Mouse (Mus musculus) brain, embryonic 14.5 days (tissue): ENCODE measurements around the gene Abcd1. TPM values are rescaled to one million over a fixed set of nuclear protein-coding genes. Genes with fewer than 3 reads are reported as not detected.
"Not testable (repeated sequence)": the region's sequence is repeated elsewhere in the genome, so short reads cannot be mapped to it uniquely, and the experiment has no call there.

Experiments used
- DNase-seq: peaks from one replicate; pipeline ENCODE4 v3.0.0-alpha.2; 2011; ENCODE audit warnings: low read depth
- CTCF ChIP-seq: fragments of 200-500 bp; IDR thresholded peaks from 2 replicates; pipeline ENCODE4 v1.5.1; 2012; ENCODE audit warnings: inconsistent platforms, mild to moderate bottlenecking, moderate library complexity, borderline replicate concordance; ENCODE audit not compliant: insufficient read depth, insufficient read length; ENCODE audit errors: extremely low read depth
- POLR2A ChIP-seq: fragments of 200-500 bp; IDR thresholded peaks from 2 replicates; pipeline ENCODE4 v1.6.1; 2012; ENCODE audit warnings: mild to moderate bottlenecking, inconsistent platforms, borderline replicate concordance; ENCODE audit not compliant: poor library complexity, insufficient read depth, insufficient read length, severe bottlenecking; ENCODE audit errors: extremely low read depth
- polyA plus RNA-seq: library from polyadenylated mRNA; depleted of rRNA; stranded (reverse); fragments of >200 nt; gene quantifications from 2 replicates; pipeline ENCODE4 v1.2.3, GENCODE M21; 2012

The Abcd1 gene
- polyA plus RNA-seq, 1 experiment, result 19.3 TPM

DNA sequence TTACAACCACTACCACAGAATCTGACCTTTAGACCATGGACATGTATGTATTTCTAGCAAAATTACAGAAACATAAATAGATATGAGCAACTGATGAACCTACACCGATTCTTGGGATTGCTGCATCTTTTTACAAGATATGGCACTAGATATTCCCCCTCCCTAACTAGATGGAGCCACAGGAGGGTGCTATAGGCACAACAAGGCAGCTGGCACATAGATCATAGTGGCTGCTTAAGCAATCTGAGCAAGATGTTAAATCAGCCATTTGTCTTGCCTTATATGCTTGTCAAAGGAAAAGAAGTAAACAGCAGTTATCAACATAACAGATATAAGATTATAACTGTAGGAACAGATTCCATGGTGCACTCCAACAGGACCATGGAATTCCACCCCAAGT, 15.9 kb upstream of the Abcd1 start:
- DNase-seq, result peak; percentile 43
- TF ChIP-seq CTCF, result peak; percentile 29; the same call in 1 of the 2 replicates
- TF ChIP-seq POLR2A, result no peak

DNA sequence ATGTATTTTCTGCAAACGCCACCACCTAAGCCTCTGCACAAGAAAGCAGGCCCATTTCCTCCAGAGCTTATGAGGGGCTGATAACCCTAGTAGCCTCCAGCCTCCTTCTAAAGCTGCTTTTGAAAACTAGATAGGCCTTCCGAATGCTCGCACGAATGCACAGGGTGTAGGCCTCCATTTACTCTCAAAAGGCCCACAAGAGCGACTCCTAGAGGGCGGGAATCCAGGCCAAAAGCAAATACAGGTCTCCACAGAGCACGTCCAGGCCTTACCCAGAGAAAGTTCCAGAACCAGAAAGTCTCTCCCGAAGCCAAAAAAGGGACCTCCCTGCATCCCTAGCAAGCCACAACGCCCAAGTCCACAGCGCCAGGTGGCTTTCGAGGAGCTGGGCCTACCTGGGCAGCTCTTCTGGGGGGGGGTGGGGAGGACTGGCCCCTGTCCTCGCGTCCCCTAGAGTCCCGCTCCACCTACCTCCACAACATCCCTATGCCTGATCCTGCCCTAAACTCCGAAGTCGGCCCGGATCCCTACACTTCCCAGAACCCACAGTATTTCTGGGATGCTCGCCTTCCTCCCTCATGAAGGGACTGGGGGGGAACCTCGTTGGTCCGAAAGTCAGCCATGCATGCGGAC, 805 bp upstream of the Abcd1 start:
- TF ChIP-seq CTCF (no peak), POLR2A (no peak)

DNA sequence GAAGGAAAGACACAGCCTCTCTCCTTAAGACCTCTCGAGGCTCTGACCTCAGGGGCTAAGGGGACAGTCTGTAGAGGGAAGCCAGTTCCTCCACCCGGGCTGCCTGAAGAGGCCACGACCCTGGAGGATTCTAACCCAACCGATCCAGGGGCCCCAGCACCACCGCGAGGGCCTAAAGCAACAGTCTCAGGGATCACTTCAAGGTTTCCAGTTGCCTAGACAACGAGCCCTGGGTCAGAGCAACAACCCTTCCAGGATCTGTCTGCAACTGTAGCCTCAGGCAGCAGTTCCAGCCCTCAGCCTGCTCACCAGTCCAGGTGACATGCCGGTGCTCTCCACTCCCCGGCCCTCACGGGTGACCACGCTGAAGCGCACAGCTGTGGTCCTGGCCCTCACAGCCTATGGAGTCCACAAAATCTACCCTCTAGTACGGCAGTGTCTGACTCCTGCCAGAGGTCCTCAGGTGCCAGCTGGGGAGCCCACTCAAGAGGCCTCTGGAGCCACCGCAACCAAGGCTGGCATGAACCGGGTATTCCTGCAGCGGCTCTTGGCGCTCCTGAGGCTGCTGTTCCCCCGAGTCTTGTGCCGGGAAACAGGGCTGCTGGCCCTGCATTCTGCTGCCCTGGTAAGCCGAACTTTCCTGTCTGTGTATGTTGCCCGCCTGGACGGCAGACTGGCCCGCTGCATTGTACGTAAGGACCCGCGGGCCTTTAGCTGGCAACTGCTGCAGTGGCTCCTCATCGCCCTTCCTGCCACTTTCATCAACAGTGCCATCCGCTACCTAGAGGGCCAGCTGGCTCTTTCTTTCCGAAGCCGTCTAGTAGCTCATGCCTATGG, 530 bp downstream of the Abcd1 start:
- DNase-seq, result peak; percentile 20
- no peak for TF ChIP-seq POLR2A
- TF ChIP-seq CTCF, result no peak

More for the DNA sequence above, 805 bp upstream of the Abcd1 start:
- DNase-seq, result peak; percentile 35

DNA sequence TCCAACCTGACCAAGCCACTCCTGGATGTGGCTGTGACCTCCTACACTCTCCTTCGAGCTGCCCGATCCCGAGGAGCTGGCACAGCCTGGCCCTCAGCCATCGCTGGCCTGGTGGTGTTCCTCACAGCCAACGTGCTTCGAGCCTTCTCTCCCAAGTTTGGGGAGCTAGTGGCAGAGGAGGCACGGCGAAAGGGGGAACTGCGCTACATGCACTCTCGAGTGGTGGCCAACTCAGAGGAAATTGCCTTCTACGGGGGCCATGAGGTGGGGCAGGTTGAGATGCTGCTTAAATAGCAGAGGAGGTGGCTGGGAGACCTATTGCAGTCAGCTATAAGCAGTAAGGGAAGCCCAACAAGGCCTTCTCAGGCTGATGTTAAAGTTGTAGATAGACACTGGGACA, 1.3 kb downstream of the Abcd1 start:
- TF ChIP-seq CTCF, result no peak
- no peak for TF ChIP-seq POLR2A
- peak; percentile 0 for DNase-seq

DNA sequence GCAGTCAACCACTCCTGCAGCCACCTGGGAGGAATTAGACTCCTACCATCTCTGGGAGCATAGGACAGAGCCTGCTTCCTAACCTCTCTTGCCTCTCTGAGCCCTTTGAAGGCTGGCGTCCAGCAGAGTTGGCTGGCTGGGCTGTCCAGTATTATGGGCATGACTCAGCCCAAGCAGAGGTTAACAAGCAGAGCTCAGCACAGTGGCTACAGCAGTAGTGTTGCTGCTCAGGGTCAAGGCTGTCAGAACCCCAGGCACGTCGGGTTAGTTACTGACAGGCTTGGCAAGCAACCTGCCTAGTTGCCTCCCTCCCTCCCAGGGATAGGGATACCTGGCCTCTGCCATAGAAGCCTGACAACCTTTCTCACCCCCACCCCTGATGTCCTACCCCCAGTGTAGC, 1.9 kb downstream of the Abcd1 start:
- TF ChIP-seq CTCF, result no peak
- DNase-seq, result peak; percentile 1

DNA sequence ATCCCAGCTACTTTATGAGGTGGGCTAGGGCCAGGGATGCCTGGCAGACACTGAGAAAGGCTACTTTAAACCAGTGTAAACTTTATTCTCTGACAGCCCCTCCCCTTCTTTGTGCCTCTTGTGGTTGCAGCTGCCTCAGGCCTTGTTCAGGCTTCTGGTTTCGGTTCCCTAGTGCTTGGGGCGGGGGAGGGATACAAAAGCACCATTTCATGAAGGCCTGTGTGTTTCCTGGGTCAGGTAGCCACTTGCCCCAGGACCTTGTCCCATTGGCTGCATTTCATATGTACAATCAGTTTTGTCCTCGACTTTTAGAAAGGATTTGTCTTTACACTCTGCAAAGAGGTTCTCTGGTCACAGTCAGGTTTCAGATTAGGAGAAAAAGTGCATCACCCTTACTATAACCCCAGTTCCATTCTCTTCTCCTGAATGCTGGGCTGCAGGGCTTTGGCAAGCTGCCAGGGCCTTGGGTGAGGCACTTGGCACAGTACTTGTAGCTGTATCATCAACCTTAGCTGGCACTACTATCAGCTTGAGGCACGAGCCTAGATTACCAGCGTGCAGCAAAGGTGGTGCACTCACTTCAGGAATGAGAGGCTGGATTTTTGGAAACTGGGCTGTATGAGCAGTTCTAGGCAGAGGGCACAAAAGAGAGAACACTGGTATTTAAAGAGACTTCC, 2.4 kb downstream of the Abcd1 start:
- peak; percentile 32 for DNase-seq
- no peak for TF ChIP-seq POLR2A
- no peak for TF ChIP-seq CTCF

DNA sequence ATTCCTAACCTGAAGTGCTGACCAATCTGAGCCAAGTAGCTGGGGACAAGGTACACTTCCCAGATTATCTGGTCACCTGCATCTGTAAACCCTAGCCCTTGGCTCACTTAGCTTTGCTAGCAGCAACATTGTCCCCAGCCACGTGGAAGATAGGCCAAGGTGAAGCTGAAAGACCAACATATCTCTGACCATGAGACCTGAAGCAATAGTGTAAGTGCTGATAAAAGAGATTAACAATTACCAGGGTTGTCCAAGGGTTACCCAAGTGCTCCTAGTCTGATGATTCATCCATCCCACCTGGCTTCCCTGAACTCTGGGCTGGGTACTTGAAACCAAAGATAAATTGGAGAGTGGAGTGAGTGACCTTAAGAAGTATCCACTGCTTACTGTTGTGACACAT, 14.5 kb downstream of the Abcd1 start:
- TF ChIP-seq CTCF (no peak), POLR2A (no peak)
- DNase-seq, result no peak

DNA sequence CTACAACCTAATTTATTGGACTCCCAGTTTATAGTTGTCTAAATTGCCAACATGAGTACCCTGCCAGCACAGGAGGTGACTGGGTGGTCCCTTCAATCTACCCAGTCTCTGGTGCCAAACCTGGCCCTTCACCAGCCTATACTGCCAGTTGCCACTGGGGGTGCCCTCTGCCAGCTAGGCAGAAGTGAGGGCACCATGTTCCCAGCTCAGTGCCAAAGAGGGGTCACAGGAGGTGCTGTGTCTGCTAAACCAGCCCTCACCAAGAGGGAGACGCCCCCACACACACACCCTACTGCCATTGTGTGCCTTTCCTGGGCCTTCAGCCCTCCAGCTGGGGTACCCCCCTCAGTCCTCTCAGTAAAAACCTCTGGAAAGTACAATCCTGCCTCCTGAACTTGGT, 21.8 kb downstream of the Abcd1 start:
- DNase-seq, result no peak
- TF ChIP-seq POLR2A (no peak), CTCF (no peak)

DNA sequence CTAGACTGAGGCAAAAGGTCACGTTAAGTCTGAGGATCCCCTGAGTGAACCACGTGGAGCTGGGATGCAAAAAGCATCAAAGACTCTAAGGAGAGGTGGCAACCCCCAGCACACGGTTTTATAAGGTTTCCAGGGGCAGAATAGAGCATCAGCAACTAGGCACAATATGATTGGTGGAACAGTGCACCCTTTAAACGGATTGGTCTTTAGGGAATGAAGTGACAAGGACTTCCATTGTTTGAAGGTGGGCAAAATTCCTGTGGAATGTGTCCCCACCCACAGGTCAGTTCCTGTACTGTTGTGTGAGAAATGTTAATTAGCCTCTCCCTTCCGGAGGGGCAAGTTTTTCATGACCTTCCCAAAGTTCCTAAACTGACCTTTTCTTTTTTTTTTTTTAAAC, 22.8 kb downstream of the Abcd1 start:
- TF ChIP-seq CTCF (no peak), POLR2A (no peak)
- DNase-seq, result no peak

DNA sequence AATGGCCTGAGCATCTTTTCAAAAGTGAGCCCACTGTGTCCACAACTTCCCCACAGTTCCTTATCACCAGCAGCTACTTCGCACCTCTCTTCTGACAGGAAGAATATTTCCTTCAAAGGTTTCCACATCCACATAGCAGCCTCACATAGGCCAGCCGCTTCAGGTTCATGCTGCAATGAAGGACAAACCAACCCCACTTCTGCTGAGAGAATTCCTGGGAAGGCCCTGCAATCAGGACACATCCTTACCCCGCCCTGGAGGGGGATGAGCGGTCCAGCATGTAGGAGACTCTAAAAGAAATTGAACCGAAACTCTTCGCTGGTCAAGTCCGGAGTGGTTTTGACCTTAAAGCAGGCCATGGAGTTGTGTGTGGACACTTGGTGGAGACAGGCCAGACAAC, 23.4 kb downstream of the Abcd1 start:
- not testable (repeated sequence) for DNase-seq

DNA sequence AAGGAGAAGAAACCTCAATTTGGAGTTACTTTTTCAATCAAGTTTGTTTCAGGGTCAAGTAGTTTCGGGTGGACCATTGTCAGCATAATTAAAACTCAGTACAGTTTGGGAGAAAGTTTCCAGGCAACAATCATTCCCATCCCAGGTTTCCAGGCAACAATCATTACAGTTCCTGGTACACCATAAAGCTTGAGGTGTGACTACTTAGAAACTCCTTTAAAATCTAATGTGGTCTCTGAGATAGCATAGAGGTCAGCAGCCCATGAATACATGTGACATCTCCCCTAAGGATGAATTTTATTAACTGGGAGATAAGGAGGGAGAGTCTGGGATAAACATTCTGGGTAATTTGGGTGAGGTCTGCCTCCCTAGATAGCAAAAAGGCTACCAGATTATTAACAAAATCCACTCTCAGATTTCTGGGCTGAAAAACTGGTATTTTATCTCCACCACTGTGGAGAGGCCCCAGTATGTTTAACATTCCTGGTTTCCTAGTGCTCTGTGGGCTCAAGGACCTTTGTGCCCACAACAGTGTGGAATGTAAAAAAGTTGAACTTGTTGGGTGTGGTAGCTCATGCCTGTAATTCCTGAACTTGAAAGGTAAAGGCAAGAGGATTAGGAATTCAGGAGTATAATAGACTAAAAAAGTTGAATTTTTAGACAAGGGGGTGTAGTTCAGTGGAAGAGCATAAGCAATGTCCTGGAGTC, 28.5 kb downstream of the Abcd1 start:
- DNase-seq, result no peak
- TF ChIP-seq POLR2A (no peak), CTCF (no peak)
